Mouse (Mus musculus): Measurements from ENCODE around the gene Thap12.

Thap12 gene

GRCm38 (mm10) chr7:98756556-98756955 is 53.7 kb downstream of the Thap12 start:
- DNase-seq (ENCODE audit: low spot score), result no peak

GRCm38 (mm10) chr7:98760126-98760525 is 57.2 kb downstream of the Thap12 start:
- DNase-seq (ENCODE audit: low spot score), result no peak

- DNase-seq (ENCODE audit: low spot score), result no peak
Measured at GRCm38 (mm10) chr7:98763911-98764310, 61.0 kb downstream of the Thap12 start.

GRCm38 (mm10) chr7:98767261-98767660 is 64.4 kb downstream of the Thap12 start:
- no peak for DNase-seq (ENCODE audit: low spot score)
